Mouse (Mus musculus): ENCODE data around the gene Pqlc2. TPM values are rescaled to one million over a fixed set of nuclear protein-coding genes. Genes with fewer than 3 reads are reported as not detected.

Gene Pqlc2
- polyA plus RNA-seq, 1 experiment from 2014 or later, result 92.6 TPM

GRCm38 (mm10) chr4:139310899-139311701 is 592 bp upstream of the Pqlc2 start:
- Histone ChIP-seq H3K4me1 (replicated peaks; ENCODE audit: control insufficient read depth, insufficient read depth, low read length) (no peaks in the 10 kb centered on the region), H3K4me2 (replicated peaks; ENCODE audit: low read depth) (peak overlapping the region; percentile 94), H3K9me3 (ENCODE audit: control insufficient read depth) (no peaks in the 10 kb centered on the region), H3K4me3 (ENCODE audit: low read depth, low read length) (peak overlapping the region; percentile 85), H3K9ac (ENCODE audit: low read depth, low read length) (peak overlapping the region; percentile 88), H3K27me3 (replicated peaks; ENCODE audit: control insufficient read depth, insufficient read depth, low read length) (no peaks in the 10 kb centered on the region), H3K27ac (ENCODE audit: low read depth, low read length) (peak overlapping the region; percentile 91), H3K36me3 (ENCODE audit: control insufficient read depth, insufficient read depth) (peaks cover 30% of the 10 kb centered on the region)
- peak; percentile 75 for ATAC-seq
- under 1% methylated on average over 52 of the region's 53 CpGs for WGBS
- peak; percentile 36 for TF ChIP-seq CTCF (IDR thresholded peaks at IDR 0.05; ENCODE audit: low read depth)

GRCm38 (mm10) chr4:139309651-139310050 is 857 bp downstream of the Pqlc2 start:
- peak overlapping the region; percentile 91; the same call in 1 of the 2 replicates for H3K27ac ChIP-seq (ENCODE audit: low read depth, low read length)
- ATAC-seq, result no peak
- H3K4me3 ChIP-seq (ENCODE audit: low read depth, low read length), result peak overlapping the region; percentile 85
- H3K27me3 ChIP-seq (replicated peaks; ENCODE audit: control insufficient read depth, insufficient read depth, low read length), result no peaks in the 10 kb centered on the region
- H3K4me1 ChIP-seq (replicated peaks; ENCODE audit: control insufficient read depth, insufficient read depth, low read length), result no peaks in the 10 kb centered on the region
- peak; percentile 54 for TF ChIP-seq CTCF (IDR thresholded peaks at IDR 0.05; ENCODE audit: low read depth)
- peak overlapping the region; percentile 88; the same call in 1 of the 2 replicates for H3K9ac ChIP-seq (ENCODE audit: low read depth, low read length)
- no peaks in the 10 kb centered on the region for H3K9me3 ChIP-seq (ENCODE audit: control insufficient read depth)
- peak overlapping the region; percentile 94 for H3K4me2 ChIP-seq (replicated peaks; ENCODE audit: low read depth)
- peaks cover 26% of the 10 kb centered on the region for H3K36me3 ChIP-seq (ENCODE audit: control insufficient read depth, insufficient read depth)
- WGBS, result 22% methylated on average over 6 of the region's 6 CpGs

- H3K4me2 ChIP-seq (replicated peaks; ENCODE audit: low read depth), result peak overlapping the region; percentile 94; the same call in 1 of the 2 replicates
- H3K9me3 ChIP-seq (ENCODE audit: control insufficient read depth), result no peaks in the 10 kb centered on the region
- no peak overlapping the region for H3K27ac ChIP-seq (ENCODE audit: low read depth, low read length)
- 70% methylated on average over 5 of the region's 5 CpGs for WGBS
- no peak overlapping the region for H3K9ac ChIP-seq (ENCODE audit: low read depth, low read length)
- TF ChIP-seq CTCF (IDR thresholded peaks at IDR 0.05; ENCODE audit: low read depth), result no peak
- H3K36me3 ChIP-seq (ENCODE audit: control insufficient read depth, insufficient read depth), result peaks cover 18% of the 10 kb centered on the region
- no peaks in the 10 kb centered on the region for H3K4me1 ChIP-seq (replicated peaks; ENCODE audit: control insufficient read depth, insufficient read depth, low read length)
- H3K4me3 ChIP-seq (ENCODE audit: low read depth, low read length), result no peak overlapping the region
- no peaks in the 10 kb centered on the region for H3K27me3 ChIP-seq (replicated peaks; ENCODE audit: control insufficient read depth, insufficient read depth, low read length)
- no peak for ATAC-seq
Measured at GRCm38 (mm10) chr4:139307916-139308315, 2.6 kb downstream of the Pqlc2 start.

- Histone ChIP-seq H3K9ac (ENCODE audit: low read depth, low read length) (no peak overlapping the region), H3K27ac (ENCODE audit: low read depth, low read length) (no peak overlapping the region), H3K9me3 (ENCODE audit: control insufficient read depth) (no peaks in the 10 kb centered on the region), H3K27me3 (replicated peaks; ENCODE audit: control insufficient read depth, insufficient read depth, low read length) (no peaks in the 10 kb centered on the region), H3K4me3 (ENCODE audit: low read depth, low read length) (no peak overlapping the region), H3K36me3 (ENCODE audit: control insufficient read depth, insufficient read depth) (peaks cover 42% of the 10 kb centered on the region), H3K4me2 (replicated peaks; ENCODE audit: low read depth) (no peak overlapping the region), H3K4me1 (replicated peaks; ENCODE audit: control insufficient read depth, insufficient read depth, low read length) (no peaks in the 10 kb centered on the region)
- no peak for TF ChIP-seq CTCF (IDR thresholded peaks at IDR 0.05; ENCODE audit: low read depth)
- no peak for ATAC-seq
- 86% methylated on average over 3 of the region's 3 CpGs for WGBS
Measured at GRCm38 (mm10) chr4:139305521-139305920, 5.0 kb downstream of the Pqlc2 start.

- no peak for TF ChIP-seq CTCF (IDR thresholded peaks at IDR 0.05; ENCODE audit: low read depth)
- WGBS, result 73% methylated on average over 5 of the region's 5 CpGs
- no peak for ATAC-seq
Measured at GRCm38 (mm10) chr4:139302241-139302640, 8.3 kb downstream of the Pqlc2 start.

GRCm38 (mm10) chr4:139301780-139302179 is 8.7 kb downstream of the Pqlc2 start:
- no peak for TF ChIP-seq CTCF (IDR thresholded peaks at IDR 0.05; ENCODE audit: low read depth)
- no peak for ATAC-seq
- H3K4me1 ChIP-seq (replicated peaks; ENCODE audit: control insufficient read depth, insufficient read depth, low read length), result no peaks in the 10 kb centered on the region
- no peak overlapping the region for H3K4me3 ChIP-seq (ENCODE audit: low read depth, low read length)
- no peaks in the 10 kb centered on the region for H3K9me3 ChIP-seq (ENCODE audit: control insufficient read depth)
- H3K27ac ChIP-seq (ENCODE audit: low read depth, low read length), result no peak overlapping the region
- no peak overlapping the region for H3K9ac ChIP-seq (ENCODE audit: low read depth, low read length)
- WGBS, result 92% methylated on average over 8 of the region's 8 CpGs
- H3K36me3 ChIP-seq (ENCODE audit: control insufficient read depth, insufficient read depth), result peaks cover 62% of the 10 kb centered on the region
- no peak overlapping the region for H3K4me2 ChIP-seq (replicated peaks; ENCODE audit: low read depth)
- no peaks in the 10 kb centered on the region for H3K27me3 ChIP-seq (replicated peaks; ENCODE audit: control insufficient read depth, insufficient read depth, low read length)

More at GRCm38 (mm10) chr4:139302241-139302640, 8.3 kb downstream of the Pqlc2 start:
- H3K27me3 ChIP-seq (replicated peaks; ENCODE audit: control insufficient read depth, insufficient read depth, low read length), result no peaks in the 10 kb centered on the region
- no peaks in the 10 kb centered on the region for H3K4me1 ChIP-seq (replicated peaks; ENCODE audit: control insufficient read depth, insufficient read depth, low read length)
- H3K4me2 ChIP-seq (replicated peaks; ENCODE audit: low read depth), result no peak overlapping the region
- H3K27ac ChIP-seq (ENCODE audit: low read depth, low read length), result no peak overlapping the region
- no peak overlapping the region for H3K9ac ChIP-seq (ENCODE audit: low read depth, low read length)
- H3K9me3 ChIP-seq (ENCODE audit: control insufficient read depth), result no peaks in the 10 kb centered on the region
- peaks cover 62% of the 10 kb centered on the region for H3K36me3 ChIP-seq (ENCODE audit: control insufficient read depth, insufficient read depth)
- no peak overlapping the region for H3K4me3 ChIP-seq (ENCODE audit: low read depth, low read length)

Data from intestine, postnatal 0 days (tissue).